Comparison of ENCODE assay signal across 8 mouse cellular contexts in the genomic region with DNA sequence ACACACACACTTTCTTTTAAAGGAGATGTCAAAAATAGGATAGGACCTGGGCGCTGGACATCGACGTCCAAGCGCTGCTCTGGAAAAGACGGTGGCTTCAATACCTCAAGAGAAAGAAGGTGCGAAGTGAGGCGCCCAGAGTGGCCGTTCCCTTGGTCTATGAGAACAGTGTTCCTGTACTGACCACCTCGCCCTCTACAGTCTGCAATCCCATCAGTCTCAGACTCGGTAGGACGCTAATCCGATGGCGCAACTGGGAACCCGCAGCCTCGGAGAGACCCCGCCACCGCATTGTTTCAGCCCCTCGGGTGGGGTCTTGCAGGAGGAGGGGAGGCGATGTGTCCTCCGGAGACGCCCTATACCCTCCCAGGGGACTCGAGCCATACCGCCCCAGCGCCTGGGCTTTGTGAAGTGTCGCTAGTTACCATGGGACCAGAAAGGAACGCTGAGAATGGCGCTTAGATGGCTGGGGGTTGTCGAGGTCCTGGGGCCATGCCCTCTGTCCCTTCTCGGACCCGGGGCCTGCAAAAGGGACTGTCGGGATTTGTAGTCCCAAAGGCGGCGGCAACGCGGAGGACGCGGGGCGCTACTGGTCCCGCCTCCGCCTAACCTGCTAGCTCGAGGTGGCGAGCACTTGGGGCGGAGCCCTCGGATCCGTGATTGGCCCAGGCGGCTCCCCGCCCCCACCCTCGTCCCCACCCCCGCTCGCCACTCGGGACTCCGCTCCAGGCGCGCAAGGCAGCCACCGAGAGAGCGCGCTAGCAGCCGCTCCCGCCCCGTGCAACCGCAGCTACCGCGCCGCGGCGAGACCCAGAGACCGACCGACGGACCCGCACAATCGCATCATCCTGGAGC. TPM values are rescaled to one million over a fixed set of nuclear protein-coding genes. Genes with fewer than 3 reads are reported as not detected.
DNase-seq lines count a peak whose midpoint lies in the region; ATAC-seq and TF ChIP-seq lines count a peak whose summit lies in the region.

Gene Dpysl5, plus strand, starts transcription at position 418 of the 855 bp plus-strand sequence.

- intact Hi-C loops in heart, postnatal 25 days (cut with DNase I) = loop anchor here (5.0 kb wide), 1 partner anchor 291 kb away; no protein-coding TSS in a partner anchor

- peak within 1 kb of the TSS; percentile 71 for H3K4me2 ChIP-seq in forebrain, postnatal 0 days (ENCODE audit: low read depth)
- peak within 1 kb of the TSS; percentile 82 for H3K4me2 ChIP-seq in liver, postnatal 0 days (ENCODE audit: low read depth, low read length)
- peak within 1 kb of the TSS; percentile 76 for H3K4me2 ChIP-seq in neural tube, embryonic 13.5 days

- TF ChIP-seq EP300 in liver, postnatal 0 days (IDR thresholded peaks at IDR 0.05; ENCODE audit: low read depth) = no peak

- WGBS in forebrain, postnatal 0 days = 1% methylated on average over 70 of the region's 71 CpGs
- under 1% methylated on average over 59 of the region's 71 CpGs for WGBS in liver, postnatal 0 days (ENCODE audit: insufficient replicate concordance)
- under 1% methylated on average over 71 of the region's 71 CpGs for WGBS in neural tube, embryonic 13.5 days

- H3K36me3 ChIP-seq in forebrain, postnatal 0 days (ENCODE audit: insufficient read depth) = no peaks in the 10 kb centered on the region
- H3K36me3 ChIP-seq in liver, postnatal 0 days (replicated peaks; ENCODE audit: insufficient read depth, low read length) = no peaks in the 10 kb centered on the region
- 0 out of 2 replicates have a peak, but pooled peaks cover under 1% of the 10 kb centered on the region for H3K36me3 ChIP-seq in neural tube, embryonic 13.5 days

- peak; percentile 91 for ATAC-seq in forebrain, postnatal 0 days
- peak; percentile 89 for ATAC-seq in liver, postnatal 0 days
- ATAC-seq in neural tube, embryonic 13.5 days (ENCODE audit: low read depth) = peak; percentile 89

- DNase-seq in Muller cell, postnatal 12 days (ENCODE audit: inconsistent ontology term) = peak; percentile 95
- peak; percentile 91 for DNase-seq in cerebellum, adult 8-10 months
- peak; percentile 96 for DNase-seq in forebrain, postnatal 0 days
- DNase-seq in heart, postnatal 25 days (ENCODE audit: low spot score) = peak; percentile 32
- DNase-seq in layer of hippocampus, adult 18-20 months (ENCODE audit: low spot score in 2 of 2) = peak; percentile 77 to 85
- DNase-seq in liver, postnatal 0 days = peak; percentile 80
- peak; percentile 80 for DNase-seq in testis, postnatal 10 days (ENCODE audit: low spot score)

- H3K4me3 ChIP-seq in forebrain, postnatal 0 days (ENCODE audit: low read depth, low read length) = peak within 1 kb of the TSS; percentile 83
- peak within 1 kb of the TSS; percentile 48 for H3K4me3 ChIP-seq in liver, postnatal 0 days (ENCODE audit: low read depth, low read length)
- H3K4me3 ChIP-seq in neural tube, embryonic 13.5 days = peak within 1 kb of the TSS; percentile 87

- H3K27ac ChIP-seq in forebrain, postnatal 0 days (ENCODE audit: low read depth, low read length) = peak within 1 kb of the TSS; percentile 97
- no peak within 1 kb of the TSS for H3K27ac ChIP-seq in liver, postnatal 0 days (ENCODE audit: low read depth)
- H3K27ac ChIP-seq in neural tube, embryonic 13.5 days (replicated peaks) = peak within 1 kb of the TSS; percentile 95

- peak within 1 kb of the TSS; percentile 97 for H3K9ac ChIP-seq in forebrain, postnatal 0 days
- 0 out of 2 replicates have a peak within 1 kb of the TSS, but pooled peaks have one; percentile 21 for H3K9ac ChIP-seq in liver, postnatal 0 days (replicated peaks)
- H3K9ac ChIP-seq in neural tube, embryonic 13.5 days = peak within 1 kb of the TSS; percentile 95

- H3K27me3 ChIP-seq in forebrain, postnatal 0 days (ENCODE audit: insufficient read depth, low read length) = no peaks in the 10 kb centered on the region
- peaks cover 64% of the 10 kb centered on the region for H3K27me3 ChIP-seq in liver, postnatal 0 days (ENCODE audit: insufficient read depth, low read length)
- H3K27me3 ChIP-seq in neural tube, embryonic 13.5 days = no peaks in the 10 kb centered on the region; the same call in none of the 2 replicates

- TF ChIP-seq CTCF in forebrain, postnatal 0 days (IDR thresholded peaks at IDR 0.05; ENCODE audit: low read depth) = peak; percentile 29
- TF ChIP-seq CTCF in liver, postnatal 0 days (IDR thresholded peaks at IDR 0.05; ENCODE audit: low read depth) = 0 out of 2 replicates have a peak, but pooled peaks have one; percentile 3

- no peaks in the 10 kb centered on the region for H3K9me3 ChIP-seq in forebrain, postnatal 0 days (ENCODE audit: low read length)
- H3K9me3 ChIP-seq in liver, postnatal 0 days (ENCODE audit: low read length) = no peaks in the 10 kb centered on the region
- no peaks in the 10 kb centered on the region for H3K9me3 ChIP-seq in neural tube, embryonic 13.5 days

- no peaks in the 10 kb centered on the region for H3K4me1 ChIP-seq in forebrain, postnatal 0 days (ENCODE audit: insufficient read depth)
- H3K4me1 ChIP-seq in liver, postnatal 0 days (ENCODE audit: insufficient read depth) = peaks cover 20% of the 10 kb centered on the region
- peaks cover 41% of the 10 kb centered on the region for H3K4me1 ChIP-seq in neural tube, embryonic 13.5 days (replicated peaks)

RNA-seq across cellular contexts. Expression of gene Dpysl5, which starts in this region (rescaled TPM):
- 274 and 315 TPM in 2 replicates for total RNA-seq in forebrain, postnatal 0 days (2014; rRNA removed)
- 272 and 290 TPM in 2 replicates for polyA plus RNA-seq in forebrain, postnatal 0 days (2015; fragmentation: Nextera tagmentation; extraction: Ambion mirVana)
- total RNA-seq in heart, postnatal 25 days (2021) = under 1 TPM; 0.29 to 0.45 TPM
- total RNA-seq in layer of hippocampus, adult 18-20 months (2021) = 10 to 100 TPM; 22.8 to 27.1 TPM
- polyA plus RNA-seq in liver, postnatal 0 days (2015; fragmentation: Nextera tagmentation; extraction: Ambion mirVana) = 0.05 TPM in 1 of 2 replicates, not detected in the other
- 176 and 184 TPM in 2 replicates for polyA plus RNA-seq in neural tube, embryonic 13.5 days (2015; fragmentation: Nextera tagmentation; extraction: Ambion mirVana)

Comparison
In these comparisons a context has a peak if more than half of its experiments do, and no peak if none do; other contexts are left out.
1. RNA of gene Dpysl5 (total RNA-seq): 274 to 315 TPM in forebrain, postnatal 0 days and 22.8 to 27.1 TPM in layer of hippocampus, adult 18-20 months; 0.29 to 0.45 TPM in heart, postnatal 25 days; every median in the first group is over 10 times any median in the second.
2. RNA of gene Dpysl5 (polyA plus RNA-seq): 272 to 290 TPM in forebrain, postnatal 0 days and 176 to 184 TPM in neural tube, embryonic 13.5 days; 0.05 TPM in liver, postnatal 0 days; every median in the first group is over 100 times any median in the second.
3. Peak in DNase-seq in heart, postnatal 25 days; RNA of the gene not detected or under 1 TPM.
4. Peak in DNase-seq, ATAC-seq, H3K4me3 ChIP-seq, H3K9ac ChIP-seq and H3K4me2 ChIP-seq in liver, postnatal 0 days; RNA of the gene not detected or under 1 TPM.
5. DNase-seq: peak in every context shown above with its lines; median percentile 96 in forebrain, postnatal 0 days; 95 in Muller cell, postnatal 12 days; 91 in cerebellum, adult 8-10 months; 81 in layer of hippocampus, adult 18-20 months; 80 in liver, postnatal 0 days; 80 in testis, postnatal 10 days; 32 in heart, postnatal 25 days.
6. H3K9ac ChIP-seq: peak in every context shown above with its lines; median percentile 97 in forebrain, postnatal 0 days; 95 in neural tube, embryonic 13.5 days; 21 in liver, postnatal 0 days.
7. Peak in every context shown above with its lines, with median percentiles within 50 percentile points of each other: ATAC-seq, H3K4me2 ChIP-seq and H3K4me3 ChIP-seq.